Mouse (Mus musculus): ENCODE measurements around the gene St3gal5.

Gene St3gal5

DNA sequence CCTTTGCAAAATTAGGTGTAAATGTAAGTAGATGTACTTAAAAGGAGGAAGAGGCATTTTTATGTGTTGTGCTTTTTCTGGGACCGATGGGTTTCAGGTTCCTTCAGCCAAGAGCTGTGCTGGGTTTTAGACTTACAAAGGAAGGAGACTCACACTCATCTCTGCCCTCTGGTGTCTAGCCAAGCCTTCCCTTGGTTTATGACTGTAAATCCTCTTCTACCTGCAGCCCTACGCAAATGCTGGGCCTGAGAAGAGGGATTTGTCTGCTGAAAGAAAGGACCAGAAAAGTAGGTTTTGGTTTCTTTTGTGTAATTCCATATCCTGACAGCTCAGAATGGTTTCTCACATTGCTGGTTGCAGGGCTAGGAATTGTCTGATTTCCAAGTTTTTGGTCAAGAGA lies 1.3 kb downstream of the St3gal5 start:
- DNase-seq, result no peak

DNA sequence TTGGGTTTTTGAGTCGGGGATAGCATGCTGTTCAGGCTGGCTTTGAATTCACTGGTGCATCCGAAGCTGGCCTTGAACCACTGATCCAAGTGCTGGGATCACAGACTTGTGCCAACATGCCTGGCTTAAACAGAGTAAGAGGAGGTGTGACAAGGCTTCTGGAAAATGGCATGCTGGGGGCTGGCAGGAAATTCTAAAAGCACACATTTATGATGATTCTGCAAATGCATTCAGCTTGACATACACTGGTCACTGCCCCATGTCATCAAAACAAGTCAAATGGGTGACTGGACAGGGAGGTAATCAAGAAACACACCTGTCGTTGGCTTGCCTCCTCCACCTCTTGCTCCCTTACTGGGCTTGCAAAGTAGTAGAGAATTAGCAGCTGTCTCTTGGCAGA lies 1.9 kb downstream of the St3gal5 start:
- DNase-seq, result no peak

- no peak for DNase-seq
These were observed 2.8 kb downstream of the St3gal5 start for GRCm38 (mm10) chr6:72100171-72100570.

GRCm38 (mm10) chr6:72100939-72101338 lies 3.5 kb downstream of the St3gal5 start:
- no peak for DNase-seq

GRCm38 (mm10) chr6:72101386-72101785 lies 4.0 kb downstream of the St3gal5 start:
- DNase-seq, result no peak

GRCm38 (mm10) chr6:72102066-72102465 lies 4.7 kb downstream of the St3gal5 start:
- DNase-seq, result no peak

GRCm38 (mm10) chr6:72104534-72104933 lies 7.1 kb downstream of the St3gal5 start:
- DNase-seq, result no peak

DNA sequence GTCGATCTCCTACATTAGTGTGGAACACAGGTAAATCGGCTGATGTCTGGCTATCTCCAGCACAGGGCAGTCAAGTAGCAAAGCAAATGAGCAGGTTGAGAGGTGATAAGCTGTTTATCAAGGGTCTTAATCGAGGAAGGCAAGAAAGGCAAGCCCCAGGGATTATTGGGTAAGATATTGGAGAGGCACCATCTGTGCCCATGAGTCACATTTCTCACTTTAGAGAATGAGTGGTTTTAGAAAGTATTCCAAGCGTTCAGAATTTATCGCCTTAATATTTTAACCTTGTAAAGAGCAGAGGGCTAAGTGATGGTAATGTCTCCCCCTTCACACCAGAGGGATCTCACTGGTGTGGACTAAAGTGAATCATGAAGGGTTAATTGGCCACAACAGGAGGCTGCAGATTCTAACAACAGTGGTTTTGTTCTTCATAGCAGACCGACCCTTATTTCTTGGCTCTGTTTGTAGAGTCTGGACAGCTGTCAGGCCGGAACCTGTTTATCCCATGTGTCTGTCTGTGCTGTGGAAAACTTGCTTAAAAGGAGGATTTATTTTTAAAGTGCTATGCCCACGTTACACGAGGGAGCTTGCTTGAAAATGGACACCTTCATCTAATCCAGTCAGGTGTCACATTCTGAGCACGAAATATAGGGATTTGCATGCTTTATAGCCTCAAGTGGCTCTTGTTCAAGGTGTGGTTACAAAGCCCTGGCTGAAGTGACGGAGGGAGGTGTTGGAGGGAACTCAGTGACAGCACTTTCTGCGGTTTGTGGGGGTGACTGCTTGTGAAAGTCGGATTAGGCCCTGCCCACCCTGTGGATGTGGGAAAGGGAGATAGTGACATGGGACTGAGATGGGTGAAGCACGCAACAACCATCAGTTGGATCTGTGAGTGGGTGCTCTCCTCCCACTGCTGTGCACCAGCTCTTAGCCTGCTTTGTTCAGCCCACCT lies 11.8 kb downstream of the St3gal5 start:
- no peak for DNase-seq

DNA sequence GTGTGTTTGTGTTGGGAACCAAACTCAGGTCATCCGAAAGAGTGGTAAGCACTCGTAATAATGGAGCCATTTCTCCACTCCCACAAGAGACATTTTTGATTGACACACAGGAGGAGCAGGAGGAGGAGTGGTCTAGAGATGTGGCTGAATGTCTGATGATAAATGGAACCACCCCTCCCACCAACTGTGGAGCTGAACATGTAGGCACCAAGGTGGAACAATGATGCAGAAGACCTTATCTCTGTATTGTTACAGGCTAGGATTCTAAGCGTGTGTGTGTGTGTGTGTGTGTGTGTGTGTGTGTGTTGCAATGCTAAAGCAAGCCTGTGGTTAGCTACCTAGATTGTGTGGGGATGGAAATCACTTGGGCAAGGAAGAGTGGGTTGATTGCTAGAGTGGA lies 13.2 kb downstream of the St3gal5 start:
- DNase-seq, result no peak

DNA sequence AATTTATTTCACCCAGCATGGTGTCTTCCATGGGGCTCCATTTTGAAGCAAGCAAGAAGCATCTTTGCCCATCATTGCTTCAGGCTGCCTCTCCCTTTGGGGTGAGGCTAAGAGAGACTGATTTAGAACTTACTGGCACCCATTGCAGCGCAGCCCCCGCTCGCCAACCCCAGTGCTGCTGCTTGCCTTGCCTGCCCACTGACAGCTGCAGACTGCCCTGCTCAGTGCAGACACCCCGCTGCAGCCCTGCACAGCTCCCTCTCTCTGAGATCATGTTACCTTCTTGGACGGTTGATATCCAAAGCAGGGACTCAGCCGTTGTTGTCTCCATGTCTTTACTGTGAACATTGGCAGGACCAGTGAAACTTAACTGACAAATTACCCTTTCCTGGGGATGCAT lies 15.2 kb downstream of the St3gal5 start:
- no peak for DNase-seq

GRCm38 (mm10) chr6:72113093-72113702 lies 15.8 kb downstream of the St3gal5 start:
- no peak for DNase-seq

GRCm38 (mm10) chr6:72114902-72115301 lies 17.5 kb downstream of the St3gal5 start:
- no peak for DNase-seq

DNA sequence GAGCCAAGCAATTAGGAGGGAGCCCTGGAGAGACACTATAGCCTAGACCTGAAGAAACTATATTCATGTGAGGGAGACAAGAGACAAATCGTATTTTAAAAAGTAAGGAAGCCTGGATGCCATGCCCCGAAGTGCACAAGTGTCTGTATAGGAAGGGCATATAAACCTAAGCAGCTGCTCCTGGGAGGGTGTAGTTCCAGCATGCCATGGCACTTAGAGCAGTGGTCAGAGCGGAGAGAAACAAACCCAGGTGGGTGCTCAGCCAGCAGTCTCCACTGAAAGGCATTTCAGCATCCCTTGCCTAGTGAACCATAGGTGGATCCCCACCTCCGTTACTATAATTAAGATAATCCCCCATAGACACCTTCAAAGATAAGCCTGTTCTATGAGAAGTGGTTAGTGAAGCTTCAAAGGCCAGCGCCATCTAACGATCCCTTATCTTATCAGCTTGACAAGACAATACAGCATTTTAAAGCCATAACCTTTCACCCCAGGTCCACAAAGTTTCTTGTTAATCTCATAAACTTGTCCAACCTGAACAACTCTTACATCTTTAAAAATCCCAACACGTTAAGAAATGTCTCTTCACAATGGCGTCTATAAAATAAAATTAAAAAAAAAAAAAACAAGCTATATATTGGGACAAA lies 20.1 kb downstream of the St3gal5 start:
- no peak for DNase-seq

DNA sequence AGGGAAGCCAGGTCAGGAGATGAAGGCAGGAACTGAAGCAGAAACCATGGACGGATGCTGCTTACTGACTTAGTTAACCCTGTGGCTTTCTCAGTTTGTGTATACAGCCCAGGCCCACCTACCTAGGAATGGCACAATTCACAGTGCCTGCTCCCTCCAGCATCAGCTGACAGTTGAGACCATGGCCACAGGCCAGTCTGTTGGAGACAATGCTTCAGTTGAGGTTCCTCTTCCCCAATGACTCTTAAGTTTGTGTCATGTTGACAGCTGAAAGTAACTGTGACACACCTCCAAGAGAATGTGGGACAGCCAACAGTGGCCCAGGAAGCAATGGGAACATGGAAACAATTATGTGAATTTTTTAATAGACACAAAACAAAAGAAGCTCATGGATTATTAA lies 22.5 kb downstream of the St3gal5 start:
- no peak for DNase-seq

- DNase-seq, result no peak
These were observed 23.9 kb downstream of the St3gal5 start for GRCm38 (mm10) chr6:72121301-72121700.

DNA sequence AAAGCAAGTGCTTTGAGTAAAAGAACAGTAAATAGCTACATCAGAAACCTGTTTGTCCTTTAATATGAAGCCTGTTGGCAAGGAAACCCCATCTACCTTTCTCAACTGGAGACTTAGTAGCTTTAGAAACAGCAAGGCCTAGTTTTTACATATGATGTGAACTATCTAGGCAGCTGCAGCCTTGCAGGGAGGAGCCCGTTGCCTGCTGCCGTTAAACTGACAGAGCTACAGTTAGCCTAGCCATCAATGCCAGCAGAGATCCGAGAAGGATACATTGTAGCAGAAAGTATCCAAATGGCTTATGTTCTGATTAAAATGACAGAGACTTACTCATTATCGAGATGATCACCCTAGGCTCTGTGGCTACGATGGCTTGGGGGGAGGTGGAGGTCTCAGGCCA lies 25.1 kb downstream of the St3gal5 start:
- DNase-seq, result no peak

GRCm38 (mm10) chr6:72124315-72125103 lies 27.1 kb downstream of the St3gal5 start:
- no peak for DNase-seq

- no peak for DNase-seq
These were observed 28.9 kb downstream of the St3gal5 start for GRCm38 (mm10) chr6:72126128-72126917.

GRCm38 (mm10) chr6:72130056-72130455 lies 32.7 kb downstream of the St3gal5 start:
- DNase-seq, result no peak

DNA sequence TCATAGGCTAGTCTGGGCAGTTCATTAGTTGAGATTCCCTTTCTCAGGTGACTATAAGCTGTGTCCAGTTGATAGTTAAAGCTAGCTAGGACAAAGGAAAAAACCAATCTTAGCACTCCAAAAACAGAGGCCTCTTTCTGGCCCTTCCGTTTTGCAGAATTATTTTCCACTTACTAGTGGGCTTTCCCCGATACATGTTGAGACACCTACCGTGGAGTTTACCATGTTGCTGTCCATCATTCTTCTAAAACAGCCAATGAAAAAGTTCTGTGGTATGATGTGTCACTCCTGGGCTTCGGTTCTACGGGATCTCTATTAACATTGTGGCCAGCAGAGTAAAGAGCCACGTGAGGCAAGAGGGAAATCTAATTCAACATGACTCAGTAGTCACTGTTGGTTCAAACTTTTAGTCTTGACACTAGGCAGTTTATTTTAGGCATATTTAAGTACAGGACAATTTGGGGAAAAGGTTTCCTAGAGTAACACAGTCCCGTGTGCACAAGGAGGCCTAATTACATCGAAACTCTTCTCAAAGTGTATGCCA lies 35.4 kb downstream of the St3gal5 start:
- DNase-seq, result no peak

- no peak for DNase-seq
These were observed 37.6 kb downstream of the St3gal5 start for GRCm38 (mm10) chr6:72134850-72135515.
